Mouse (Mus musculus) embryonic stem cell, embryonic (primary cell): ENCODE results near the gene Tbc1d22a.

Source experiments
- CTCF ChIA-PET, 4 experiments: fragments of 300-600 bp in 2 of 4; fragments of 350-600 bp in 2 of 4; sonication (Branson Sonifier 250); formaldehyde crosslinking; loops; one replicate each; lab custom pipeline; 2022; ENCODE audit warnings: inconsistent platforms in 2 of 4; lab: Charles Lee
- POLR2A ChIA-PET, 4 experiments: fragments of 300-600 bp in 2 of 4; fragments of 350-600 bp in 2 of 4; sonication (Branson Sonifier 250); formaldehyde crosslinking; loops; one replicate each; lab custom pipeline; 2022; ENCODE audit warnings: antibody characterized with exemption in 4 of 4, inconsistent platforms in 1 of 4; lab: Charles Lee

The Tbc1d22a gene

DNA sequence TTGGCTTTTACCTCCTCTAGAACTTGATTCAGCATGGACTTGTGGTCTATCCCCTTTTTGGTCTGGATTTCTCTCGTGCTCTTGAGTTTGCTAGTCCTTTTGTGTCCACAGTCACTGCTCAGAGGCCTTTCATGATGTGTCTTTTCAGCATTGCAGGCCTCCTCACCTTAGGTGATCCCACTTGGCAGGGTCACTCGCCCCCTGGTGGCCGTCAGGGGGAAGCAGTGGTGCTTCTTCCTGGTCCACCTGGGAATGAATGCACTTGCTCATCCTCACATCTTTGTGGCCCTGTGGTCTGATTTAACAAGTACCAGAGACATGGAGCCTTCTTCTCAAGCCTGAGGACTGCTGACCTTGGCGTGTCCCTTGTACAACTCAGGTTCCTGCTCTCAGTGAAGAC, 191.3 kb downstream of the Tbc1d22a start:
- CTCF ChIA-PET, result interaction anchor here in 2 of 4 experiments (0.8 to 1.2 kb wide), 3 partner anchors 72 to 152 kb away, joined by 3 read pairs; no protein-coding TSS in a partner anchor
- POLR2A ChIA-PET, result interaction anchor here in 1 of 4 experiments (1.0 to 1.7 kb wide), 3 partner anchors 10 to 25 kb away, joined by 3 read pairs; no protein-coding TSS in a partner anchor

DNA sequence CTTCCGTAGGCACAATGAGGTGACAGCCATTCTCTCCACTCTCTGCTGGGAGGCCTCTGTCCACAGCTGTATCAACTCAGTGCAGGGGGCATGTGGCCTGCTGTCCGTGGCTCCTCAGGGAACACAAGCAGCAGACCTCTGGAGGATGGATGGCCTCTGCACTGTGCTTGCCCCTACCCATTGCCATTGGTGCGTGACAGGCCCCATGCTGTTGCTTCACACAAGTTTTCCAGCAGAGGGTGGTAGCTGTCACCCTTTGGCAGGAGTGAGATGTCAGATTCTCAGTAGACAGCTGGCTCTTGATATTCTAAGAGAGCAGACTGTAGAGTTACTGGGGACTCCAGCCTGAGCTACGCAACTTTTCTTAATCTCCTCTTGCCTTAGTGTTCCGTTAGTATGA, 195.1 kb downstream of the Tbc1d22a start:
- POLR2A ChIA-PET, result interaction anchor here in 1 of 4 experiments (1.1 kb wide), 1 partner anchor 10 kb away, joined by 3 read pairs; no protein-coding TSS in a partner anchor

DNA sequence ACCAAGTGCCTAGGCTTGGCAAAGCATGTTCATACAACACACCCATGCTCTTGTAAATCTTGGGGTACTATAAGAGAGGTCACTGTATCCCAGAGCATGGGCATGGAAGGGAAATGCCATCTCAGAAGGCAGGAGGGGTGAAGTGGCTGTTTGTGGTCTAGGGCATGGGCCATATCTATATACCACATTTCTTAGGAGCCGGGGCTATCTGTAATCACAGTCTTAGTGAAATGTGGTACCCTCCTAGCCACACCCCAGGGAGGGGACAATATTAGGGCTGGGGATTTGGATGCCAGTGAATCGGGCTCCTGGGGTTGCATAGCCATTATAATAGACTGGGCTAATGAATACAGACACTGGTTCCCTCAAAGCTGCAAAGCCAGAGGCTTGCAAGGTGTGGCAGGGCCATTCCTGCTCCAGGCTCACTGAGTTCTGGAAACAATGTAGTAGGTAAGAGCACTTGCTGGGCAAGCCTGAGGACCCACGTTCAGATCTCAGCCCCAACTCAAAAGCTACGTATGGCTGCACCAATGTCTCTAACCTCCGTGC, 197.3 kb downstream of the Tbc1d22a start:
- POLR2A ChIA-PET, result interaction anchor here in 1 of 4 experiments (0.6 kb wide), 2 partner anchors 121 to 160 kb away, joined by 3 read pairs; no protein-coding TSS in a partner anchor
- CTCF ChIA-PET, result no interaction called here

More for the DNA sequence above, 195.1 kb downstream of the Tbc1d22a start:
- CTCF ChIA-PET, result interaction anchor here in 2 of 4 experiments (0.5 to 1.5 kb wide), 3 partner anchors 26 to 159 kb away, joined by 3 to 6 read pairs (median 3); no protein-coding TSS in a partner anchor

DNA sequence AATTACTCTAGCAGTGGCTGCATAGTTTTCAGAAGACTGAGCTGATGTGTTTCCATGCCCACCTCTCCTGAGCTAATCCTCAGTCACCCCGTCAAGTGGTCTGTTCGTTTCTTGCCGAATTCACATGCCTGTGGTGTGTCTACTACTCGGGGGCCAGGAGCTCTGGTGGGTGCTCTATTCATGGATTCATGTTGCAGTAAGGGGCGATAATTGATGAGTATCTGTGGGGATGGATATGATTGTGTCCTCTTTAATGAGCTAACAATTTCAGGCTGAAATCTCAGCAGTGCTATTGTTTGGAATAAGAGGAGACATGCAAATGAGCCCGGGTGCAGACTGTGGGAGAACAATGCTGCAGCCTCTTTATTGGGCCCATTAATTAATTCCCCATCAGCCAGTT, 201.7 kb downstream of the Tbc1d22a start:
- ChIA-PET CTCF (interaction anchor here in 1 of 4 experiments (0.6 kb wide), 1 partner anchor 1120 kb away, joined by 3 read pairs; no protein-coding TSS in a partner anchor), POLR2A (no interaction called here)

DNA sequence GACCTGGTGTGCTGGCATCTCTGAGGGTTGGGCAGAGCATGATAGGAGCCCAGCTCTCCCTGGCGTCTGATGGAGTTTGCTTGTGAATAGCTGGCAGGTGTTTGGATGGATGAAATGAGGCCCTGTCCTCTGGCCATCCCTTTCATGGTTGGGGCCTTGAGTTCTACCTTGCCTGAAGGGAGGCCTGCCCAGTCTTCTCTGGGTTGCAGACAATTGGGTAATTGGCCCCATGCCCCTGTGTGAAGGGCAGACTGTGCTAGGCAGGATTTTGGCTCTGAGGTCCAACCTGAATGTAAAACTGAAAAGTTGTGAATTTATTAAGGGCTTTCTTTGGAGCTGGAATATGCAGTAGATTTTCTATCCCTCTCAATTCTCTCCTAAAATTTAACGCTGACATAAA, 204.2 kb downstream of the Tbc1d22a start:
- POLR2A ChIA-PET, result no interaction called here
- CTCF ChIA-PET, result interaction anchor here in 1 of 4 experiments (0.6 kb wide), 1 partner anchor 551 kb away, joined by 3 read pairs; no protein-coding TSS in a partner anchor

DNA sequence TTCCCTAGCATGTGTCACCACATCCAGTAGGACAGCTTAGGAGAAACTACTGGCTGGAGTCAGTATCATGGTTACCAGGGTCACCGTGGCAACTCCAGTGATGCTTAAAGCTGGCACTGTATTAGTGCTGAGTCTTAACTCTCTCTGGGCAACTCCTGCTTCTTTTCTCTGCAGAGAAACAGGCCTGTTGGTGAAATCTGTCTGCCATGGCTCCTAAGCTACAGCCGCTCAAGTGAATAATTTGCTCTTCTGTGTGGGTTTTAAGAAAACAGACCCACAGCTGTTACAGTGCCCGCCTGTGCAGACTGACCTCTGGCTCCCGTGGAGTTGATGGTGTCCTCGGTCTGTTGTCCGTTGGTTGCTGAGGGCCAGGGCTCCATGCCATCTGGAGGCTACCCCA, 205.4 kb downstream of the Tbc1d22a start:
- POLR2A ChIA-PET, result interaction anchor here in 1 of 4 experiments (0.7 to 0.9 kb wide), 2 partner anchors 10 to 25 kb away, joined by 3 read pairs; no protein-coding TSS in a partner anchor
- CTCF ChIA-PET, result interaction anchor here in 1 of 4 experiments (0.6 to 1.4 kb wide), 2 partner anchors 65 to 183 kb away, joined by 3 to 4 read pairs; no protein-coding TSS in a partner anchor

DNA sequence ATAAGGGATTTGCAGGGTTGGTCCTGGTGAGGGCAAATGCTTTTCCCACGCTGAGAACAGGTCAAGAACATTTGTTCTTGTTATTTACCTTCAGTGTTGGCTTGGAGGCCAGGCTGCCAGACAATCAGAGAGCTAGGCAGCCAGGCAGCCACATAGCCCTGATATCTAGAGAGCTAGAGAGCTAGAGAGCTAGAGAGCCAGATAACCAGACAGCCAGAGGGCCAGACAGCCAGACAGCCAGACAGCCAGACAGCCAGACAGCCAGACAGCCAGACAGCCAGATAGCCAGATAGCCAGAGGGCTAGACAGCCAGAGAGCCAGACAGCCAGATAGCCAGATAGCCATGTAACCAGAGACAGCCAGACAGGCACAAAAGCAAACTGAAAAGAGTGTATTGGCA, 208.6 kb downstream of the Tbc1d22a start:
- ChIA-PET POLR2A (no interaction called here), CTCF (no interaction called here)

DNA sequence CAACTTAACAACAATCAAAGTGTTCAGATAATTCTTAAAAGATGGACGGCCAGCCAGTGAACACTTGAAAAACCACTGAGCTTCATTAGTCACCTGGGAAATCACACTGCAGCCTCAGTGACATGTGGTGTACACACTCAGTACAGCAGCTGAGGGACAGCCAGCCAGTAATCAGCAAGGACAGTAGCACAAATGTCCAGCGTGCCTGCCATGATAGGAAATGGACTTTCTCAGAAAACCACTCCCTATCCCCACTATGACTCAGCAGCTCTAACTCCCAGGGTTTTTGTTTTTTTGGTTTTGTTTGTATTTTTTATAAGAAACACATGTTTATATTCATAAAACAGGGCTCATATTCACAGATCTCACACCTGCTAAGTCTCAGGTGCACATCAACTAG, 209.6 kb downstream of the Tbc1d22a start:
- POLR2A ChIA-PET, result interaction anchor here in 1 of 4 experiments (0.6 kb wide), 1 partner anchor 819 kb away, joined by 4 read pairs; no protein-coding TSS in a partner anchor
- CTCF ChIA-PET, result no interaction called here

DNA sequence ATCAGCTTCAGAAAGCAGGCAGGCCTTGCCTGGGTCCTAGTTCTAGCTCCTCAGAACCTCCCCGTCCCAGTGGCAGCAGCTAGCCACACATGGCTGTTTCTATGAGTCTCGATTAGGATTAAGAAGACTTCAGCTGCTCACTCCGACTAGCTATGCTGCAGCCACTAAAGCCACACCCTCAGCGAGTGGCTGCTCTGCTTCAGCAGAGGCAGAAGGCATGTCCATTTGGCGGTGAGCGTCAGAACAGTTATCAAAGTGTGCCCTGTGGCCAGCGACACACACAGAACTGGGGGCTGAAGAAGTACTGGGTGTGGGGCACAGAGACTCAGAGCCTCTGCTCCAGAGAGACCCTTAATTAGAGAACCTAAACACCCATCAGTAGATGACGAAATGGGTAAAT, 210.7 kb downstream of the Tbc1d22a start:
- ChIA-PET CTCF (interaction anchor here in 1 of 4 experiments (0.6 to 0.7 kb wide), 2 partner anchors 26 to 27 kb away, joined by 4 read pairs; no protein-coding TSS in a partner anchor), POLR2A (no interaction called here)

DNA sequence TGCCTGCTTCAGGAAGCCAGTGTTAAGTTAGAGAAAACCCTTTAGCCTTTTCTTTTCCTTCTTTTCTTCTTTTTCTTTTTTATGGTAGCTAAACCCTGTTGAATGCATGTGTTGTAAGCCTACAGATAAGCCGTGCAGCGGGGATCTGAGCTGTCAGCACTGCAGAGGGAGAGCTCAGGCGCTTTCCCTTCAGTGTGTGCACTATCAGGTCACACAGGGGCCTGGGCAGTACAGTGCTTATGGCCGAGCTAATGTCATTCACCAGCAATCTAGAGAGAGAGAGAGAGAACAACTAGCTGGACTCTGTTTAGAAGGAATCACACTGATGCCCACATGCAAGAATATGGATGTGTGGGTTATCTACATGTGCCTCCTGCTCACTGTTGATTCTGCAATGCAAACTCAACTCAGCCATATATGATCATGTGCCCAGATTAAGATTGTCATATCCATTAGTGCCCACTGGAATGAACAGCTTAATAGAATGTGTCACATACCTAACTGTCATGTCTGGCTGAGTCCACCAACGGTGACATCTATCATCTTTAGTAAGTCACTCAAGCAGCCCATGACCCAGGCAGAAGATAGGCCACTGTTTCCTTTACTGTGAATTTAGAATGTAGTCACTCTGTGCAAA, 212.2 kb downstream of the Tbc1d22a start:
- CTCF ChIA-PET, result interaction anchor here in 1 of 4 experiments (0.6 kb wide), 1 partner anchor 17 kb away, joined by 4 read pairs; no protein-coding TSS in a partner anchor
- POLR2A ChIA-PET, result no interaction called here

DNA sequence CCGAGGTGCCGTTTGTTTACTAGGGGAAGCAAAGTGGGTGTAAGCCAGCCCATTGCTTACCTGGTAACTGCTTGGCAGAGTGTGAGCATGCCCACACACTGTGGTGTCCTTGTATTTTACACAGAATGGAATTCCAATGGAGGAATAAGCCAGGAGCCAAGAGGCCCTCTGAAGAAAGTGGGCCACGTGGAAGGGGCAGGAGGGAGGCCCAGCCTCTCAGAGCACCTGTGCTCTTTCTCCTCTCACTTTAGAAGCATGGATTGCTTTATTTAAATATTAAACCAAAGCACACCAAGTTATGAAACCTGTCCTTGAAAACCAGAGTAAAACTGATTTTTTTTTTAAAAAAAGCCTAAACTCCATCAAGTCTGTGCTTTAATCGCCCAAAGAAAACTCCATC, 213.2 kb downstream of the Tbc1d22a start:
- POLR2A ChIA-PET, result no interaction called here
- CTCF ChIA-PET, result no interaction called here

DNA sequence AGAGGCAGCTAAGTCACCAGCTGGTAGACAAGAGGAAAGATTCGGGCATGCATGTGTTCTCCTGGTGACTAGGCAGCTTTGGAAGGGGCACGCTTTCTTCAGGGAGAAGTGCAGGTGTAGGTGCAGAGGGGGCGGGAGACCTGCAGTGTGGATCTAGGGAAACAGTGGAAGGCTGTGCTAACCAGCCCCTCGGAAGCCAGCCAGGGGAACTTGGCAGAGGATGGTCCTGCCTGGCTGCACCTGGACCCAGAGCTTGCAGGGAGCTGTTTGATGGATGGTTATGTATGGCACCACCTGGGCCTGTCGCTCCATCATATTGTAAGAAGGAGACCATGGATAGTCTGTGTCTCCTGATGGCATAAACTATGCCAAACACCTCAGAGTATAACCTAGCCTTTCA, 214.2 kb downstream of the Tbc1d22a start:
- ChIA-PET CTCF (no interaction called here), POLR2A (no interaction called here)

DNA sequence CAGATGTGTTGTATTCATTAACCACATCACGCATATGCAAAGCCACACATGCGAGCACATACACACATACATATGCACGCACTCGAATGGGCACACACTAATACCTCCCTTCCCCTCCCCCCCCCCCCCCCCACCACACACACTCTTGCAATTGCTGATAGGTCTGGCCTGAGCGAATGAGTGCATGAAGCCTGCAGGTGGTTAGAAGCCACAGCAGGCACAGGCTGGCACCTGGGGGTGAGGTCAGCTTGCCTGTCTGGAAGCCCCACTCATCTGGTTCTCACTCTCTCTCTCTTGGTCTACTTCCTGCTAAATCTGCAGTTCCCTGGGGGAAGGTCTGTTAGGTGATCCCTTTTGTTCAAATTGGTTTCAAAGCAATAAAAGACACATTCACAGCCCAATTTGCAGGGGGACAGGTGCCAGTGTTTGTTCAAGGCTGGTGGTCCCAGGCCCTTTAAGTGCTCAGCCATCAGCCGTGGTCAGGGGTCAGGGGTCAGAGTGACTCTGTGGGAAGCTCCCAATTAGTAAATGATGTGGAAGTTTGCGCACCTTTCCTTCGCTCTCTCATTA, 215.6 kb downstream of the Tbc1d22a start:
- POLR2A ChIA-PET, result interaction anchor here in 1 of 4 experiments (0.6 kb wide), 1 partner anchor 744 kb away, joined by 3 read pairs; no protein-coding TSS in a partner anchor

DNA sequence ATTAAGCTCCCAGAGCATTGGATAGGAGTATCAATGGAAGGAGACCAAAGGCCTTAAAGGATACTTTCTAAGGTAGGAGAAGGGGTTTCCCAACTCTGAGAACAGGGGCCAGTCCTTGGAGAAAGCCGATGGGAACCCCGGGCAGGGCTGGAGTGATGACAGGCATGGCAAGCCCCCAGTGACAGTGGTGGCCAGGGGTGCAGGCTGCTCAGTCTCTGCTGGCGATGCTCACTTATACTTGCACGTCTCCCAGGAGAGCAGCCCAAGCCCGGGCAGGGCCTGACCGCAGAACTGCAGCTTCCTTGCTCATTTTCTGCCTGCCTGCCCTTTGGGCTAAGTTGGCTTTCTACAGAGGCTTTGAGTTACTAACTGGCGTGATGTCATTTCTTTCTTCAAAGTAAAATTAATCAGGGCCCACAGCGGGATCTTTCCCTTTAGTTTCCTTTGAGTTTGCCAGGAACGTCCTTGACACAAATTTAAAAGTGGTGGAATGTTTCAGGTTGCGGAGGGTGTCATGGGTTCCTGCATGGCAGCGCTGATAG, 217.4 kb downstream of the Tbc1d22a start:
- ChIA-PET POLR2A (interaction anchor here in 1 of 4 experiments (1.1 to 1.2 kb wide), 2 partner anchors 12 to 26 kb away, joined by 3 read pairs; no protein-coding TSS in a partner anchor), CTCF (no interaction called here)

More for the DNA sequence above, 215.6 kb downstream of the Tbc1d22a start:
- CTCF ChIA-PET, result no interaction called here

DNA sequence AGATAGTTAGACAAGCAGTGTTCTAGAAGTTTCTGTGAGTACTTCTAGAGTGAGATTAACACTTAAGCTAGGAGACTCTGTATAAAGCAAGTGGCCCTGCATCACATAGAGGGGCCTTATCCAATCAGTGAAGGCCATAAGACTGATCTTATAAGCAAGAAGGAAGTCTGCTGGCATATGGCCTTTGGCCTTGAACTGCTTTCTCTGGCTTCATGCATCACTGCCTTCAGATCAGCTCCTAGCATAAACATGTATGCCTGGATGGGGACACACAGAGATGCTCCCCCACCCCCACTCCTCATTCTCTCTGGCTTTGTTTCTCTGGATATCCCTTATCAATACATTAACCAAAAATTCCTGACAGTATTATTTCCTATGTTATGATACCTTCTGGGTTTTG, 218.5 kb downstream of the Tbc1d22a start:
- CTCF ChIA-PET, result no interaction called here
- POLR2A ChIA-PET, result no interaction called here

DNA sequence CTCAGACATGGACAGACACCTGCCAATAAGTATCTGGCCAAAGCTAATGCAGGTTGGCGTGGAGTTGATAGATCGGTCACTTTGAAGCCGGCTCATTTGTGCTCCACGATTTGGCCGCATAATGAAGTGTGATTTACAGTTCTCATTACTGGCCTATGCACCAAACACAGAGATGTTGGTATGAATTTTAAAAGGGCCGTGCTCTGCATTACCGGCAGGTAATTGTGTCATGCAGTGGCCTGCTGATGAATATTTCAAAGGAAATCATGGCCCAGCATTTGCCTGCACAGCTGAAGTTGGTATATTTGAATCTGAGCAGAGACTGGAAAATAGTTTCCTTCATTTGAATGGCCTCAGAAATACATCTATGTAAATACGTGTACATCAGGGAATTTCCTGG, 219.1 kb downstream of the Tbc1d22a start:
- CTCF ChIA-PET, result no interaction called here
- POLR2A ChIA-PET, result no interaction called here

DNA sequence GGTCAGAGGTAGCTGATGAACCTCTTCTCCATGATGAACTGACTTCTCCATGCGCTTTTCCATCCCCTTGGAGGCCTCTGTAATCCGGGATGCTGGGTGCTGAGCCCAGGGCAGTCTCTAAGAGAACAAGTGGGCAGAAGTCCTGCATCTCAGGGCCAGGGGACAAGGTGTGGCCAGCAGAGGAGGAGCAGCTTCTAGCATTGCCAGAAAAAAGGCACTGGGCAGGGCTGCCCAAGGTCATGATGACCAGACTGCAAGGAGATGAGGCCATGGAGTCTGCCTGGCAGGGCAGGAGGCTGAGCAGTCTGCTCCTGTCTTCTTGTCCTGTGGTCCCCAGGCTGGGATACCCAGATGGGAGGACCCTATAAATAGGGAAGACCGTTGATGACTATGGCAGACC, 220.0 kb downstream of the Tbc1d22a start:
- CTCF ChIA-PET, result no interaction called here
- POLR2A ChIA-PET, result no interaction called here

DNA sequence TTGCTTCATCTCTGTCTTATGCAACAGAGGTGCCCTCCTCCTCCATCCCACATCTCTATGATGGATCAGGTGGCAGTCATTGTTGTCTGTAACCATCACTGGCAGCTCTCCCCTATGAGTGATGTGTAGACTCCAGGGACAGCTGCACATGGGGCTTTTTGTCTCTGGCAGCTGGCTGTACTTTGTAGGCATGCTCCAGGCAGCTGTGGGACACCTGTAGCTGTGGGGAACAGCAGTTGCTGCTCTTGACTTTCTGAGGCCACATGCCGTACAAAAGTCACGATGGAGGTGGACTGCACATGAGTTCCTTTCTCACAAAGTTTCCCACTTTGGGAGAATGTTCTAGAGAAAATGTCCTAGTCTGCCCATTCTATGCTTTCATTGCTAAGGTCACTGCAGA, 223.1 kb downstream of the Tbc1d22a start:
- POLR2A ChIA-PET, result no interaction called here
- CTCF ChIA-PET, result no interaction called here
